Mouse (Mus musculus): ENCODE data around the gene Gm9573. TPM values are rescaled to one million over a fixed set of nuclear protein-coding genes. Genes with fewer than 3 reads are reported as not detected.

Gm9573 gene
- polyA plus RNA-seq, 1 experiment from 2014 or later, result not detected

DNA sequence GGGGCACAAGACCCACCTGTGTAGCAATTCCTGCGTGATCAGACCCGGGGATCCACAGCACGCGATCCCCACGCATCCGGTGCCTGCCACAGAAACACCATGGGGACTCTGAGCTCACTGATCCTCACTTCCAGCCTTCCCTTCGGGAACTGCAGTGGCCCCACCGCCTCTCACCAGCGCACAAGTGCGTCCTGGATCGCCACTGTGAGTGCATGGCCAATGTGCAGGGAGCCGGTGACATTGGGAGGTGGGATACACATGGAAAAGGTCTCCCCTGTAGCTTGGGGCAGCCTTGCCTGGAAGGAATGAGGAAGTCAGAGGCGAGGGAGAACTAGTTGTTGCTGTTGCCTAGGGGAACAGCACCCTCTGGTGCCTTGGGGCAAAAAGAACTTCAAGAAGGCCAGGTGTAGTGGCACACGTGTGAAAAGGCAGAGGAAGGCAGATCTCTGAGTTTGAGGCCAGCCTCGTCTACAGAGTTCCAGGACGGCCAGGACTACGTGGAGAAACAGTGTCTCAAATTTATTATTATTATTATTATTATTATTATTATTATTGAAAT is 39.6 kb upstream of the Gm9573 start:
- ATAC-seq (ENCODE audit: insufficient read depth) (peak; percentile 26; the same call in 1 of the 2 replicates), DNase-seq (peak; percentile 70)
- Histone ChIP-seq H3K27me3 (ENCODE audit: insufficient read depth, low read length) (no peaks in the 10 kb centered on the region), H3K27ac (ENCODE audit: low read depth) (no peak overlapping the region), H3K4me1 (ENCODE audit: insufficient read depth) (0 out of 2 replicates have a peak, but pooled peaks cover 4% of the 10 kb centered on the region), H3K9me3 (ENCODE audit: low read depth, low read length) (no peaks in the 10 kb centered on the region), H3K4me2 (peak overlapping the region; percentile 95), H3K9ac (peak overlapping the region; percentile 84), H3K36me3 (ENCODE audit: insufficient read depth) (peaks cover 42% of the 10 kb centered on the region), H3K4me3 (ENCODE audit: low read depth, low read length) (no peak overlapping the region; the same call in 1 of the 2 replicates)
- peak; percentile 76 for TF ChIP-seq CTCF (IDR thresholded peaks at IDR 0.05; ENCODE audit: low read depth)
- 68% methylated on average over 17 of the region's 17 CpGs for WGBS

DNA sequence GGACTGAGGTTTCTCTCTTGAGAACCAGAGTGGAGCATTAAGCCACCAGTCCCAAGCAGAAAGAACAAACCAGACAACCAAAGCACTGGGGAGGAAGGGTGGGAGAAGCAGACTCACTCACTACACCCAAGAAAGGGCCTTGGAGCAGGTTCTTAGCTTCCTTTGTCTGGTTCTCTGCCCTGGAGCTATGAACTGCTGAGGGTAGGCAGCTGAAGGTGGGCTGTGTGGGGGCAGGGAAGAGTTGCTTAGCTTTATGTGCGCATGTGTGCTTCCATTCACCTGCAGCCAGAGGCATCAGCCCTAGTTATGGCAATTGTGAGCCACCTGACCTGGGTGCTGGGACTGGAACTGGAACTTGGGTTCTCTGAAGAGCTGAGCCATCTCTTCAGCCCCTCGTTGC is 26.6 kb upstream of the Gm9573 start:
- no peaks in the 10 kb centered on the region for H3K27me3 ChIP-seq (ENCODE audit: insufficient read depth, low read length)
- ATAC-seq (ENCODE audit: insufficient read depth) (no peak), DNase-seq (no peak)
- TF ChIP-seq CTCF (IDR thresholded peaks at IDR 0.05; ENCODE audit: low read depth), result no peak
- no peak overlapping the region for H3K4me2 ChIP-seq
- 0 out of 2 replicates have a peak, but pooled peaks cover 3% of the 10 kb centered on the region for H3K4me1 ChIP-seq (ENCODE audit: insufficient read depth)
- no peak overlapping the region; the same call in 1 of the 2 replicates for H3K27ac ChIP-seq (ENCODE audit: low read depth)
- H3K4me3 ChIP-seq (ENCODE audit: low read depth, low read length), result no peak overlapping the region
- H3K9ac ChIP-seq, result no peak overlapping the region
- H3K9me3 ChIP-seq (ENCODE audit: low read depth, low read length), result no peaks in the 10 kb centered on the region
- whole genome bisulfite sequencing, result 74% methylated on average over 2 of the region's 2 CpGs
- peaks cover 35% of the 10 kb centered on the region for H3K36me3 ChIP-seq (ENCODE audit: insufficient read depth)

GRCm38 (mm10) chr17:35649429-35649828 is 23.0 kb upstream of the Gm9573 start:
- Histone ChIP-seq H3K36me3 (ENCODE audit: insufficient read depth) (no peaks in the 10 kb centered on the region; the same call in 1 of the 2 replicates), H3K9me3 (ENCODE audit: low read depth, low read length) (no peaks in the 10 kb centered on the region), H3K4me1 (ENCODE audit: insufficient read depth) (0 out of 2 replicates have a peak, but pooled peaks cover 3% of the 10 kb centered on the region), H3K9ac (no peak overlapping the region), H3K4me3 (ENCODE audit: low read depth, low read length) (peak overlapping the region; percentile 22), H3K27me3 (ENCODE audit: insufficient read depth, low read length) (no peaks in the 10 kb centered on the region), H3K27ac (ENCODE audit: low read depth) (peak overlapping the region; percentile 92), H3K4me2 (peak overlapping the region; percentile 53)
- peak; percentile 89 for ATAC-seq (ENCODE audit: insufficient read depth)
- DNase-seq, result peak; percentile 77
- 50% methylated on average over 2 of the region's 2 CpGs for WGBS
- no peak for TF ChIP-seq CTCF (IDR thresholded peaks at IDR 0.05; ENCODE audit: low read depth)

GRCm38 (mm10) chr17:35643609-35644236 is 17.3 kb upstream of the Gm9573 start, which contains the start of gene Mucl3:
Mucl3 (minus strand) TSS chr17:35643695.
- ATAC-seq (ENCODE audit: insufficient read depth), result no peak
- TF ChIP-seq CTCF (IDR thresholded peaks at IDR 0.05; ENCODE audit: low read depth), result no peak

GRCm38 (mm10) chr17:35639352-35639751 is 12.9 kb upstream of the Gm9573 start:
- no peak overlapping the region for H3K9ac ChIP-seq
- peaks cover 14% of the 10 kb centered on the region for H3K4me1 ChIP-seq (ENCODE audit: insufficient read depth)
- peak overlapping the region; percentile 79 for H3K27ac ChIP-seq (ENCODE audit: low read depth)
- 46% methylated on average over 6 of the region's 6 CpGs for WGBS
- H3K4me2 ChIP-seq, result peak overlapping the region; percentile 39
- DNase-seq, result no peak
- no peak for TF ChIP-seq CTCF (IDR thresholded peaks at IDR 0.05; ENCODE audit: low read depth)
- no peaks in the 10 kb centered on the region for H3K27me3 ChIP-seq (ENCODE audit: insufficient read depth, low read length)
- H3K9me3 ChIP-seq (ENCODE audit: low read depth, low read length), result no peaks in the 10 kb centered on the region
- no peaks in the 10 kb centered on the region for H3K36me3 ChIP-seq (ENCODE audit: insufficient read depth)
- ATAC-seq (ENCODE audit: insufficient read depth), result no peak
- H3K4me3 ChIP-seq (ENCODE audit: low read depth, low read length), result no peak overlapping the region

More at GRCm38 (mm10) chr17:35643609-35644236, 17.3 kb upstream of the Gm9573 start, which contains the start of gene Mucl3:
- Histone ChIP-seq H3K36me3 (ENCODE audit: insufficient read depth) (no peaks in the 10 kb centered on the region), H3K27ac (ENCODE audit: low read depth) (no peak within 1 kb of the TSS), H3K27me3 (ENCODE audit: insufficient read depth, low read length) (no peaks in the 10 kb centered on the region), H3K9me3 (ENCODE audit: low read depth, low read length) (no peaks in the 10 kb centered on the region), H3K4me3 (ENCODE audit: low read depth, low read length) (no peak within 1 kb of the TSS), H3K4me2 (no peak within 1 kb of the TSS), H3K4me1 (ENCODE audit: insufficient read depth) (no peaks in the 10 kb centered on the region), H3K9ac (no peak within 1 kb of the TSS)
- WGBS, result 69% methylated on average over 13 of the region's 13 CpGs
- DNase-seq, result no peak

DNA sequence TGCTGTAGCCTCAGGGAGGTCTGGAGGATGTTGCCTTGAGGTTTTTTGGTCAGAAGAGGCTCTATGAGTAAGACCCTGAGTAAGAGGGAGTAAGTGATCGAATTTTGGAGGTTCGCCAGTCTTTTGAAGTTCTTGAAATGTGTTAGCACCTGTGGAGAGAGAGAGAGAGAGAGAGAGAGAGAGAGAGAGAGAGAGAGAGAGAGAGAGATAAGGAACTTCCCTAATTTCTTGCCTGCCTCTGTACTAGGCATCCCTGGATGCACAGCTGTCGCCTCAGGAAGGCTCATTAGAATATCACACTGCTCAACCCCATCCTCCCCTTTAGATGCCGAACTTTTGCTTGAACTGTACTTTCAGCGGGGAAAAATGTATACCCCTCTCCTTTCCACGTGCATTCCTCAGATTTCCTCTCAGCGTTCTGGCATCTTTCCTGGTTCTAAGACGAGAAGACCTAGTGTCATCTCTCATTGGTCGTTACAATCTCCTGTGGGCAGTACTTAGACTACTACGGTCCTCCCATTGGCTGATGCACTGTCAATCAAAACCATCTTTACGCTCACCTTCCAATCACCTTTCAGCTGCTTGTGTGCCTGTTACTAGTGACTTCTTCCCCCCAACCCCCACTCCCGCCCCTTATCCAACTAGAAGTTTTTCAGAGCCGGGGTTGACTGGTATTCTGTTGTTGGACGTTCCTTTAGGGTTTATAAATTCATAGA is 12.2 kb upstream of the Gm9573 start:
- Histone ChIP-seq H3K4me3 (ENCODE audit: low read depth, low read length) (no peak overlapping the region; the same call in 1 of the 2 replicates), H3K27ac (ENCODE audit: low read depth) (peak overlapping the region; percentile 79), H3K4me1 (ENCODE audit: insufficient read depth) (peaks cover 14% of the 10 kb centered on the region), H3K36me3 (ENCODE audit: insufficient read depth) (no peaks in the 10 kb centered on the region), H3K9ac (no peak overlapping the region; the same call in 1 of the 2 replicates), H3K27me3 (ENCODE audit: insufficient read depth, low read length) (no peaks in the 10 kb centered on the region), H3K4me2 (peak overlapping the region; percentile 44), H3K9me3 (ENCODE audit: low read depth, low read length) (no peaks in the 10 kb centered on the region)
- DNase-seq (peak; percentile 96), ATAC-seq (ENCODE audit: insufficient read depth) (peak; percentile 93)
- no peak for TF ChIP-seq CTCF (IDR thresholded peaks at IDR 0.05; ENCODE audit: low read depth)
- WGBS, result 19% methylated on average over 14 of the region's 14 CpGs

- Histone ChIP-seq H3K27me3 (ENCODE audit: insufficient read depth, low read length) (no peaks in the 10 kb centered on the region), H3K9ac (no peak overlapping the region), H3K4me2 (peak overlapping the region; percentile 69), H3K9me3 (ENCODE audit: low read depth, low read length) (no peaks in the 10 kb centered on the region), H3K4me1 (ENCODE audit: insufficient read depth) (peaks cover 14% of the 10 kb centered on the region), H3K4me3 (ENCODE audit: low read depth, low read length) (no peak overlapping the region), H3K27ac (ENCODE audit: low read depth) (peak overlapping the region; percentile 77), H3K36me3 (ENCODE audit: insufficient read depth) (no peaks in the 10 kb centered on the region)
- 29% methylated on average over 5 of the region's 5 CpGs for WGBS
- TF ChIP-seq CTCF (IDR thresholded peaks at IDR 0.05; ENCODE audit: low read depth), result no peak
- ATAC-seq (ENCODE audit: insufficient read depth) (no peak), DNase-seq (peak; percentile 78)
Measured at GRCm38 (mm10) chr17:35636363-35636762, 9.9 kb upstream of the Gm9573 start.
